ENCODE assay signal across 8 mouse cellular contexts in genomic region chr8:111729233-111730170, GRCm38 (mm10). TPM values are rescaled to one million over a fixed set of nuclear protein-coding genes. Genes with fewer than 3 reads are reported as not detected.
DNase-seq lines count a peak whose midpoint lies in the region; ATAC-seq and TF ChIP-seq lines count a peak whose summit lies in the region.

No protein-coding gene starts in this region.

- peak overlapping the region; percentile 2; the same call in 1 of the 2 replicates for H3K9ac ChIP-seq in intestine, postnatal 0 days (ENCODE audit: low read depth, low read length)
- H3K9ac ChIP-seq in liver, embryonic 16.5 days (ENCODE audit: low read depth, low read length): 0 out of 2 replicates have a peak overlapping the region, but pooled peaks have one; percentile 36

- no peak overlapping the region for H3K4me3 ChIP-seq in cortical plate, adult 2 months (ENCODE audit: insufficient read depth, low read length)
- 0 out of 2 replicates have a peak overlapping the region, but pooled peaks have one; percentile 73 for H3K4me3 ChIP-seq in intestine, postnatal 0 days (ENCODE audit: low read depth, low read length)
- H3K4me3 ChIP-seq in liver, embryonic 16.5 days (ENCODE audit: low read depth, low read length): peak overlapping the region; percentile 16; the same call in 1 of the 2 replicates

- no peaks in the 10 kb centered on the region; the same call in 1 of the 2 replicates for H3K36me3 ChIP-seq in intestine, postnatal 0 days (ENCODE audit: control insufficient read depth, insufficient read depth)
- H3K36me3 ChIP-seq in liver, embryonic 16.5 days (ENCODE audit: control insufficient read depth, insufficient read depth): no peaks in the 10 kb centered on the region

- WGBS in intestine, postnatal 0 days: 35% methylated on average over 7 of the region's 7 CpGs
- WGBS in liver, embryonic 16.5 days (ENCODE audit: insufficient replicate concordance): 46% methylated on average over 7 of the region's 7 CpGs

- peak overlapping the region; percentile 30; the same call in 1 of the 2 replicates for H3K27ac ChIP-seq in cortical plate, adult 2 months (ENCODE audit: insufficient read depth, low read length)
- peak overlapping the region; percentile 50 for H3K27ac ChIP-seq in intestine, postnatal 0 days (ENCODE audit: low read depth, low read length)
- peak overlapping the region; percentile 85 for H3K27ac ChIP-seq in liver, embryonic 16.5 days (ENCODE audit: low read length)

- H3K4me2 ChIP-seq in intestine, postnatal 0 days (replicated peaks; ENCODE audit: low read depth): peak overlapping the region; percentile 87
- peak overlapping the region; percentile 85 for H3K4me2 ChIP-seq in liver, embryonic 16.5 days (ENCODE audit: low read depth, low read length)

- ATAC-seq in intestine, postnatal 0 days: no peak
- peak; percentile 64 for ATAC-seq in liver, embryonic 16.5 days (ENCODE audit: low read depth)
- no peak for ATAC-seq in granulocyte monocyte progenitor cell, adult 5-6 weeks (replicated peaks; ENCODE audit: poor library complexity, severe bottlenecking)

- peaks cover 16% of the 10 kb centered on the region for H3K4me1 ChIP-seq in cortical plate, adult 2 months (ENCODE audit: control insufficient read depth, insufficient read depth, low read length)
- peaks cover 47% of the 10 kb centered on the region for H3K4me1 ChIP-seq in intestine, postnatal 0 days (replicated peaks; ENCODE audit: control insufficient read depth, insufficient read depth, low read length)
- peaks cover 26% of the 10 kb centered on the region for H3K4me1 ChIP-seq in liver, embryonic 16.5 days (ENCODE audit: control insufficient read depth, low read depth, low read length)

- H3K9me3 ChIP-seq in intestine, postnatal 0 days (ENCODE audit: control insufficient read depth): no peaks in the 10 kb centered on the region
- no peaks in the 10 kb centered on the region for H3K9me3 ChIP-seq in liver, embryonic 16.5 days (replicated peaks; ENCODE audit: control insufficient read depth, low read length)

- TF ChIP-seq CTCF in cortical plate, adult 2 months (IDR thresholded peaks at IDR 0.05; ENCODE audit: extremely low read depth, insufficient read depth, low read length): no peak
- TF ChIP-seq CTCF in intestine, postnatal 0 days (IDR thresholded peaks at IDR 0.05; ENCODE audit: low read depth): no peak

- no peak for TF ChIP-seq POLR2A in cortical plate, adult 2 months (IDR thresholded peaks at IDR 0.05; ENCODE audit: extremely low read depth, insufficient read depth, low read length)

- H3K27me3 ChIP-seq in intestine, postnatal 0 days (replicated peaks; ENCODE audit: control insufficient read depth, insufficient read depth, low read length): no peaks in the 10 kb centered on the region
- H3K27me3 ChIP-seq in liver, embryonic 16.5 days (ENCODE audit: control insufficient read depth, insufficient read depth, low read depth, low read length): peaks cover 36% of the 10 kb centered on the region

- peak; percentile 53 for DNase-seq in layer of hippocampus, adult 9-11 months
- no peak for DNase-seq in layer of hippocampus, postnatal 25 days (ENCODE audit: extremely low spot score in 1 of 2, low spot score in 1 of 2)
- no peak for DNase-seq in embryo, embryonic 11 days
- no peak for DNase-seq in thymus, postnatal 14 days

RNA-seq across cellular contexts. Expression of gene Bcar1, which starts 14.1 kb away (rescaled TPM):
- total RNA-seq in layer of hippocampus, postnatal 25 days (2021): 10 to 100 TPM; 66.2 to 66.8 TPM
- 52.3 and 56.5 TPM in 2 replicates for polyA plus RNA-seq in cortical plate, adult 2 months (2012; rRNA removed)
- polyA plus RNA-seq in intestine, postnatal 0 days (2015; fragmentation: Nextera tagmentation; extraction: Ambion mirVana): 38.8 and 41.1 TPM in 2 replicates
- 9.5 and 13.1 TPM in 2 replicates for polyA plus RNA-seq in liver, embryonic 16.5 days (2015; fragmentation: Nextera tagmentation; extraction: Ambion mirVana)
- total RNA-seq in granulocyte monocyte progenitor cell, adult 5-6 weeks (2014; fragmentation: Nextera tagmentation): not detected in 2 replicates
- total RNA-seq in granulocyte monocyte progenitor cell, adult 5-6 weeks (2017): not detected in 2 replicates

RNA-seq across cellular contexts. Expression of gene Ctrb1, which starts 38.7 kb away (rescaled TPM):
- not detected for total RNA-seq in layer of hippocampus, postnatal 25 days (2021)
- polyA plus RNA-seq in cortical plate, adult 2 months (2012; rRNA removed): 0.25 TPM in 1 of 2 replicates, not detected in the other
- polyA plus RNA-seq in intestine, postnatal 0 days (2015; fragmentation: Nextera tagmentation; extraction: Ambion mirVana): 75.8 and 118 TPM in 2 replicates
- 7.7 and 58.8 TPM in 2 replicates for polyA plus RNA-seq in liver, embryonic 16.5 days (2015; fragmentation: Nextera tagmentation; extraction: Ambion mirVana)
- not detected in 2 replicates for total RNA-seq in granulocyte monocyte progenitor cell, adult 5-6 weeks (2014; fragmentation: Nextera tagmentation)
- not detected in 2 replicates for total RNA-seq in granulocyte monocyte progenitor cell, adult 5-6 weeks (2017)

Comparison
In these comparisons a context has a peak if more than half of its experiments do, and no peak if none do; other contexts are left out.
1. H3K27ac ChIP-seq: peak in every context shown above with its lines; median percentile 85 in liver, embryonic 16.5 days; 50 in intestine, postnatal 0 days; 30 in cortical plate, adult 2 months.